Mouse (Mus musculus): Measurements from ENCODE around the gene Kcnk5. TPM values are rescaled to one million over a fixed set of nuclear protein-coding genes. Genes with fewer than 3 reads are reported as not detected.

Gene Kcnk5
- total and polyA plus RNA-seq, 3 experiments = 8.7 to 12.5 (median 11.7) TPM

DNA sequence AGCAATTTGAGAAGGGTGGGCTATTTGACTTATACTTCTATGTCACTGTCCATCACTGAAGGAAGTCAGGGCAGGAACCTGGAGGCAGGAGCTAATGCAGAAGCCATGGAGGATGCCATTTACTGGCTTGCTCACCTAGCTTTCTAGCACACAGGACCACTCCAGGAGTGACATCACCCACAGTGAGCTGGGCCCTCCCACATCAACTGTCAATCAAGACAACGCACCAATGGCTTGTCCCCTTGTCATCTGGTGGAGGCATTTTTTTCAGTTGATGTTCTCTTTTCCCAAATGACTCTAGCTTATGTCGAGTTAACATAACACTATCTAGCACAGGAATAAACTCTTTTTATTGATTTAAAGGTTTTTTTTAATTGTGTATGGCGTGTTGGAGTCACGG is 12.4 kb downstream of the Kcnk5 start:
- in situ Hi-C loops (cut with MboI; ENCODE audit: low pct_ligation_motif_present, low pct_unique_long_range_greater_than_20kb, low sequenced_read_pairs) (no loop called here), dilution Hi-C loops (cut with MboI; ENCODE audit: extremely low pct_ligation_motif_present, extremely low pct_unique_long_range_greater_than_20kb, low sequenced_read_pairs) (no loop called here)
- no peak for DNase-seq (ENCODE audit: extremely low read depth)
- Histone ChIP-seq H3K4me1 (ENCODE audit: control insufficient read depth in 1 of 2, insufficient read depth in 2 of 2) (peaks cover 41 to 92% of the 10 kb centered on the region in 2 experiments), H3K9me3 (replicated peaks; ENCODE audit: low read length) (no peaks in the 10 kb centered on the region), H3K9ac (ENCODE audit: insufficient read depth, low read depth) (no peak overlapping the region), H3K27ac (ENCODE audit: insufficient read depth, low read depth) (no peak overlapping the region), H3K36me3 (replicated peaks in 1 of 2; ENCODE audit: control insufficient read depth in 1 of 2, insufficient read depth in 1 of 2, low read length in 1 of 2) (peaks cover 0 to 70% of the 10 kb centered on the region in 2 experiments), H3K4me2 (ENCODE audit: insufficient read depth, low read depth, poor library complexity, severe bottlenecking) (no peak overlapping the region), H3K27me3 (replicated peaks) (no peaks in the 10 kb centered on the region), H3K4me3 (replicated peaks in 1 of 3; ENCODE audit: low read depth in 2 of 3, low read length in 2 of 3, poor library complexity in 1 of 3) (no peak overlapping the region), H3K79me2 (replicated peaks; ENCODE audit: control insufficient read depth, extremely low read depth, insufficient read depth, poor library complexity, severe bottlenecking) (peaks cover 32% of the 10 kb centered on the region)
- TF ChIP-seq ZNF384 (IDR thresholded peaks at IDR 0.05; ENCODE audit: low read depth, low read length) (peak; percentile 40; the same call in 1 of the 2 replicates), RCOR1 (conservative IDR thresholded peaks at IDR 0.05; ENCODE audit: low read depth, low read length) (no peak)

DNA sequence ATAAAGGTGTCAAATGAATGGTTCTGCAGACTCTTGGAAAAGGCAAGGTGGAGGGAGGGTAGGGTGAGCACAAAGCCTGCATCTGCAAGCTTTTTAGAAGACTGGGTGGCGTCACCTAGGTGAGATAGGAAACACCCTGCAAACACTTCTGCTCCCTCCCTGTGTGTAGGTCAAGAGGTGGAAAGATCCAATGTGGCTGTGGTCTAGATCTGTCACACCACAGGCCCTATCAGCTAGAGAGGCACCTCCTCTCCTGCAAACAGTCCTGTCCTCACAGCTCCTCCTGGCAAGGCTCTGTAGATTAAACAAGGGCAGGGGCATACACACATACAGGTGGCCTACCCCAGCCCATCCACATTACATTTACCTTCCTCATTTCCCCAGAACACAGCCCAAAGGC is 13.1 kb downstream of the Kcnk5 start:
- no peak overlapping the region for H3K4me2 ChIP-seq (ENCODE audit: insufficient read depth, low read depth, poor library complexity, severe bottlenecking)
- no peak overlapping the region for H3K9ac ChIP-seq (ENCODE audit: insufficient read depth, low read depth)
- H3K4me1 ChIP-seq (ENCODE audit: control insufficient read depth in 1 of 2, insufficient read depth in 2 of 2) = peaks cover 43 to 95% of the 10 kb centered on the region in 2 experiments
- peaks cover 0 to 72% of the 10 kb centered on the region in 2 experiments for H3K36me3 ChIP-seq (replicated peaks in 1 of 2; ENCODE audit: control insufficient read depth in 1 of 2, insufficient read depth in 1 of 2, low read length in 1 of 2)
- peaks cover 32% of the 10 kb centered on the region for H3K79me2 ChIP-seq (replicated peaks; ENCODE audit: control insufficient read depth, extremely low read depth, insufficient read depth, poor library complexity, severe bottlenecking)
- in situ Hi-C loops (cut with MboI; ENCODE audit: low pct_ligation_motif_present, low pct_unique_long_range_greater_than_20kb, low sequenced_read_pairs) = no loop called here
- H3K27me3 ChIP-seq (replicated peaks) = no peaks in the 10 kb centered on the region
- no peak overlapping the region for H3K4me3 ChIP-seq (replicated peaks in 1 of 3; ENCODE audit: low read depth in 2 of 3, low read length in 2 of 3, poor library complexity in 1 of 3)
- H3K9me3 ChIP-seq (replicated peaks; ENCODE audit: low read length) = no peaks in the 10 kb centered on the region
- dilution Hi-C loops (cut with MboI; ENCODE audit: extremely low pct_ligation_motif_present, extremely low pct_unique_long_range_greater_than_20kb, low sequenced_read_pairs) = no loop called here
- H3K27ac ChIP-seq (ENCODE audit: insufficient read depth, low read depth) = no peak overlapping the region
- no peak for DNase-seq (ENCODE audit: extremely low read depth)
- TF ChIP-seq BHLHE40 (IDR thresholded peaks at IDR 0.05; ENCODE audit: low read depth, low read length) = no peak

DNA sequence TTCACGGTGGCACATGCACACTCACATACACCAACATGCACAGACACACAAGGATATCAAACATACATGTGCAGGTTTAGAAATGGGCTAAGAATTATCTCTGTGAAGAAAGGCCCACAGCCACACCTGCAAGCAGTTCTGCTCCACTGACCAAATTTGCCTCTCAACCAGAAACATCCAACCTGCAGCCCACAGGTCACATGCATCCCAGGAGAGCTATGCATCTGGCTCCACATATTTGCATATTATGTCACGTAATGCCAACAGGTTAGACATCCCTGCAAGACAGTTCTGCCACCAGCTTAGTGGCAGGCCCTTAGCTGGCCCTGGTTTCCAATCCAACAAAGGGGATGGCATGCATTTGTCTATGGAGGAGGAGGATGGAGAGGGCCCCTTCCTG is 13.6 kb downstream of the Kcnk5 start:
- Histone ChIP-seq H3K79me2 (replicated peaks; ENCODE audit: control insufficient read depth, extremely low read depth, insufficient read depth, poor library complexity, severe bottlenecking) (peaks cover 31% of the 10 kb centered on the region), H3K4me1 (ENCODE audit: control insufficient read depth in 1 of 2, insufficient read depth in 2 of 2) (peaks cover 40 to 95% of the 10 kb centered on the region in 2 experiments), H3K4me3 (replicated peaks in 1 of 3; ENCODE audit: low read depth in 2 of 3, low read length in 2 of 3, poor library complexity in 1 of 3) (no peak overlapping the region), H3K27ac (ENCODE audit: insufficient read depth, low read depth) (no peak overlapping the region), H3K36me3 (replicated peaks in 1 of 2; ENCODE audit: control insufficient read depth in 1 of 2, insufficient read depth in 1 of 2, low read length in 1 of 2) (peaks cover 0 to 76% of the 10 kb centered on the region in 2 experiments), H3K9me3 (replicated peaks; ENCODE audit: low read length) (no peaks in the 10 kb centered on the region), H3K4me2 (ENCODE audit: insufficient read depth, low read depth, poor library complexity, severe bottlenecking) (no peak overlapping the region), H3K9ac (ENCODE audit: insufficient read depth, low read depth) (no peak overlapping the region), H3K27me3 (replicated peaks) (no peaks in the 10 kb centered on the region)
- TF ChIP-seq BHLHE40 (IDR thresholded peaks at IDR 0.05; ENCODE audit: low read depth, low read length) = peak; percentile 93
- peak; percentile 49; the same call in 1 of the 2 replicates for TF ChIP-seq TCF12 (IDR thresholded peaks at IDR 0.05; ENCODE audit: low read depth, low read length)
- TF ChIP-seq NRF1 (IDR thresholded peaks at IDR 0.05; ENCODE audit: low read depth, low read length) = no peak
- TF ChIP-seq ETS1 (conservative IDR thresholded peaks at IDR 0.05; ENCODE audit: low read depth, low read length) = peak; percentile 74
- TF ChIP-seq EP300 (IDR thresholded peaks at IDR 0.05; ENCODE audit: low read length) = peak; percentile 26; the same call in 1 of the 2 replicates
- DNase-seq (ENCODE audit: extremely low read depth) = no peak
- dilution Hi-C loops (cut with MboI; ENCODE audit: extremely low pct_ligation_motif_present, extremely low pct_unique_long_range_greater_than_20kb, low sequenced_read_pairs) = no loop called here
- in situ Hi-C loops (cut with MboI; ENCODE audit: low pct_ligation_motif_present, low pct_unique_long_range_greater_than_20kb, low sequenced_read_pairs) = no loop called here

Measured in CH12.LX (cell line).